Mouse (Mus musculus) midbrain, embryonic 11.5 days (tissue): Measurements from ENCODE around the gene Pitpnc1. TPM values are rescaled to one million over a fixed set of nuclear protein-coding genes. Genes with fewer than 3 reads are reported as not detected.
"Not testable (repeated sequence)": the region's sequence is repeated elsewhere in the genome, so short reads cannot be mapped to it uniquely, and the experiment has no call there.

Experiments used
- ATAC-seq: fragments of 200-750 bp; cut with Nextera tagmentation; 2 replicates; pipeline ENCODE4 v1.8.0; 2017; ENCODE audit warnings: moderate TSS enrichment, moderate library complexity; ENCODE audit not compliant: low FRiP score
- DNase-seq: peaks from one replicate; pipeline ENCODE4 v3.0.0; 2015; ENCODE audit warnings: low spot score; ENCODE audit errors: missing footprints
- H3K27ac ChIP-seq: fragments of 300-500 bp; sonication (generic); 2 replicates; pipeline ENCODE4 v1.5.1; 2014; ENCODE audit warnings: low read depth, low read length
- H3K27me3 ChIP-seq: fragments of 300-500 bp; sonication (generic); 2 replicates; pipeline ENCODE4 v1.6.1; 2014; ENCODE audit warnings: mild to moderate bottlenecking, low read length, moderate library complexity, mixed read lengths; ENCODE audit not compliant: control insufficient read depth, insufficient read depth
- H3K36me3 ChIP-seq: fragments of 300-500 bp; sonication (generic); 2 replicates; pipeline ENCODE4 v1.6.1; 2014; ENCODE audit warnings: mild to moderate bottlenecking, low read length, moderate library complexity, mixed read lengths; ENCODE audit not compliant: control insufficient read depth, insufficient read depth
- H3K4me1 ChIP-seq: fragments of 300-500 bp; sonication (generic); 2 replicates; pipeline ENCODE4 v1.6.1; 2014; ENCODE audit warnings: low read length; ENCODE audit not compliant: control insufficient read depth, insufficient read depth
- H3K4me2 ChIP-seq: fragments of 300-500 bp; sonication (generic); 2 replicates; pipeline ENCODE4 v1.6.1; 2014; ENCODE audit warnings: mild to moderate bottlenecking, moderate library complexity
- H3K4me3 ChIP-seq: fragments of 300-500 bp; sonication (generic); 2 replicates; pipeline ENCODE4 v1.5.1; 2014; ENCODE audit warnings: low read depth, low read length
- H3K9ac ChIP-seq: fragments of 300-500 bp; sonication (generic); 2 replicates; pipeline ENCODE4 v1.6.1; 2014; ENCODE audit warnings: low read length
- H3K9me3 ChIP-seq: fragments of 300-500 bp; sonication (generic); 2 replicates; pipeline ENCODE4 v1.6.1; 2016; ENCODE audit warnings: low read length; ENCODE audit not compliant: control insufficient read depth
- WGBS: fragments of 180-500 bp; shearing (Covaris S2); extraction: QIAGEN DNeasy Blood & Tissue Kit; methylation state at CpG from one replicate; pipeline ENCODE4 v1.1.7; 2014; 5-methylcytosine and 5-hydroxymethylcytosine counted together
- polyA plus RNA-seq: library from polyadenylated mRNA; unstranded; fragments of >200 nt; fragmentation: Nextera tagmentation; extraction: Ambion mirVana; gene quantifications from 2 replicates; pipeline ENCODE4 v1.2.1, GENCODE M21; 2014

Pitpnc1 gene
- polyA plus RNA-seq, 1 experiment from 2014 or later = 29.9 TPM

- WGBS = 97% methylated on average over 3 of the region's 4 CpGs
- not testable (repeated sequence) for H3K27me3 ChIP-seq, H3K9me3 ChIP-seq, H3K27ac ChIP-seq, H3K36me3 ChIP-seq, DNase-seq, H3K9ac ChIP-seq, H3K4me2 ChIP-seq, H3K4me1 ChIP-seq, H3K4me3 ChIP-seq, ATAC-seq
Measured at GRCm38 (mm10) chr11:107504364-107504763, 33.9 kb upstream of the Pitpnc1 start.

DNA sequence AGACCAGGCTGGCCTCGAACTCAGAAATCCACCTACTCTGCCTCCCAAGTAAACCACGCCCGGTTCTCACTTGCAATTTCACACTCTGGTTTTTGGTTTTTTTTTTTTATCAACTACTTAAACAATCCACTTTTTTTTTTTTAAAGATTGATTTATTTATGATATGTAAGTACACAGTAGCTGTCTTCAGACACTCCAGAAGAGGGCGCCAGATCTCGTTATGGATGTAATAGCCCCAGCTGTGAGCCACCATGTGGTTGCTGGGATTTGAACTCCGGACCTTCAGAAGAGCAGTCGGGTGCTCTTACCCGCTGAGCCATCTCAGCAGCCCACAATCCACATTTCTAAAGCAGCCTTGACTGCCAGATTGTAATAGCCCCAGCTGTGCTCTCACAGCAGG, 32.3 kb upstream of the Pitpnc1 start:
- no peak overlapping the region for H3K9ac ChIP-seq
- DNase-seq = no peak
- peaks cover 2% of the 10 kb centered on the region; the same call in 1 of the 2 replicates for H3K36me3 ChIP-seq

DNA sequence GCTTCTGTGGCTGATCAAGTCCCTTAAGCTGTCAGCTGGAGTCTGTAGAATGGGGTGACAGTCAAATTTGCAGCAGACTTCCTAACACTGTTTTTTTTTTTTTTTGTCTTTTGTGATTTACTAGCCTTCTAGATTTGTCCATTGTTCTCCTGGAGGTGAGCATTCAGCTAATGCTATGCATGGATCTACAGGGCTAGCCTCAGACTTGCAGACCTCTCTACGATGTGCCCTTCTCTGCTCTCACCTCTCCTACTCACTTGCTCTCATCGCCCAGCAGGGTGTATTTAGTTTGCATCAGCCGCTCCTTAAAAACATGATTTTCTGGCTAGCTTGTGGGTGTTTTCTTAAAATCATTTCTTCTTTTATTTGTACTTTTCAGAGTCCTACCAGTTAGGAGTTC, 13.8 kb upstream of the Pitpnc1 start:
- no peak overlapping the region for H3K27ac ChIP-seq
- H3K9ac ChIP-seq = no peak overlapping the region
- H3K4me2 ChIP-seq = no peak overlapping the region
- DNase-seq (no peak), ATAC-seq (no peak)
- peaks cover 17% of the 10 kb centered on the region for H3K4me1 ChIP-seq
- H3K27me3 ChIP-seq = no peaks in the 10 kb centered on the region
- H3K4me3 ChIP-seq = no peak overlapping the region
- WGBS = 93% methylated on average over 3 of the region's 3 CpGs
- H3K9me3 ChIP-seq = no peaks in the 10 kb centered on the region
- peaks cover 13% of the 10 kb centered on the region; the same call in 1 of the 2 replicates for H3K36me3 ChIP-seq

More for the DNA sequence above, 32.3 kb upstream of the Pitpnc1 start:
- Histone ChIP-seq H3K9me3 (no peaks in the 10 kb centered on the region), H3K27ac (no peak overlapping the region), H3K4me1 (no peaks in the 10 kb centered on the region), H3K4me2 (no peak overlapping the region), H3K27me3 (no peaks in the 10 kb centered on the region), H3K4me3 (no peak overlapping the region)
- ATAC-seq = no peak
- WGBS = 88% methylated on average over 8 of the region's 8 CpGs

DNA sequence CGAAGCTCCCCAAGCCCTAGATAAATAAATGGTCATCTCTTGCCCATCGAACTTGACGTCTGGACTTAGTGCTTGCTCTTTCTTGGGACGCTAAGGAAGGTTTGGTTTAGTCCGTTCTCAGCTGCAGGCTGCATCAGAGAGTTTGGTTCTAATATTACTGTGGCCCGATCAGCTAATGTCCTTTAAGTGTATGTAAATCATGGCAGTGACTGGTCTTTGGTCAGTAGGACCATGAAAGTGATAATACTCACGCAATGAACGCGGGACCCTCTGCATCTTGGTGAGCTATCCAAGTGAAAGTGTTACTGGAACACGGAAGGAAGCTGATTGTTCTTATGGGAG, 9.3 kb upstream of the Pitpnc1 start:
- 2% methylated on average over 10 of the region's 10 CpGs for WGBS
- H3K27me3 ChIP-seq = no peaks in the 10 kb centered on the region
- peak overlapping the region; percentile 93 for H3K4me2 ChIP-seq
- ATAC-seq = no peak
- no peaks in the 10 kb centered on the region for H3K9me3 ChIP-seq
- H3K4me3 ChIP-seq = peak overlapping the region; percentile 80
- peak overlapping the region; percentile 77 for H3K9ac ChIP-seq
- no peak overlapping the region; the same call in 1 of the 2 replicates for H3K27ac ChIP-seq
- DNase-seq = no peak
- peaks cover 17% of the 10 kb centered on the region for H3K4me1 ChIP-seq
- no peaks in the 10 kb centered on the region for H3K36me3 ChIP-seq

DNA sequence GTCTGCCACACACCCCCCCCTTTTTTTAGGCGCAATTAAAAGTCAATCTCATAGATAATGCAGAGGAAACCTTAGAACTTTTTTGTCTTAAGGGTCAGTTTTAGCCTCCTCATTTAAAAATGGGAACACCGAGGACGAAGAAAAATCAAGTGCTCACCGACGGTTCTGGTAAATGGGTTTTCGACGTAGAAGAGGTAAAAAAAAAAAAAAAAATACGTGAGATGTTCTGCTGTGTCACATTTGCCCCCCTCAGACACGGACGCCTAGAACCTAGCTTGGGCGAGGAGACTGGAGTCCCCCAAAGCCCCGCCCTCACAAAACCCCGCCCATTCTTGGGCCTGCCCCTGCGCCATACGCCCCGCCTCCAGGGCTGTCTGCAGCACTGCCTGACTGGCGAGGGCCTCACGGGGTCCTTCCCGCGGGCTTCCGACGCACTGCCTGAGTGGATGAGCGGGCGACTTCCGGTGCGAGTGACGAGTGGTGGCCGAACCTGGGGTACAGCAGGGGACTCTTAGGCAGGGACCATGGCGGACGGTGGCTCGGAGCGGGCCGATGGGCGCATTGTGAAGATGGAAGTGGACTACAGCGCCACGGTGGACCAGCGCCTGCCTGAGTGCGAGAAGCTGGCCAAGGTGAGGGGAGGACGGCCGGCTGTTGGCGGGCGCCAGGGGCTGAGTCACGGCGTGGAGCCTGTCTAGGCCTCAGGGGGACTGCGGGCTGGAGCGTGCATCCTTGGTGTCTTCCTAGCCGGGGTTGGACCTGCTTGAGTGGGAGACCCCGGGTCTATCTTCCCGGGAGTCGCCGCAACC, 8.8 kb upstream of the Pitpnc1 start, which contains the start of gene Psmd12:
Gene Psmd12, plus strand, starts transcription at position 432 of the 809 bp plus-strand sequence.
- H3K9ac ChIP-seq = peak within 1 kb of the TSS; percentile 77
- DNase-seq (peak; percentile 100), ATAC-seq (peak; percentile 97)
- H3K27ac ChIP-seq = no peak within 1 kb of the TSS; the same call in 1 of the 2 replicates
- H3K36me3 ChIP-seq = no peaks in the 10 kb centered on the region
- H3K4me3 ChIP-seq = peak within 1 kb of the TSS; percentile 80
- peaks cover 17% of the 10 kb centered on the region for H3K4me1 ChIP-seq
- no peaks in the 10 kb centered on the region for H3K27me3 ChIP-seq
- peak within 1 kb of the TSS; percentile 93 for H3K4me2 ChIP-seq
- under 1% methylated on average over 49 of the region's 51 CpGs for WGBS
- no peaks in the 10 kb centered on the region for H3K9me3 ChIP-seq

- no peak overlapping the region for H3K4me3 ChIP-seq
- no peak overlapping the region for H3K4me2 ChIP-seq
- no peak for ATAC-seq
- H3K9me3 ChIP-seq = no peaks in the 10 kb centered on the region
- 22% methylated on average over 8 of the region's 8 CpGs for WGBS
- no peaks in the 10 kb centered on the region for H3K36me3 ChIP-seq
- peak; percentile 94 for DNase-seq
- H3K27ac ChIP-seq = no peak overlapping the region
- no peaks in the 10 kb centered on the region for H3K27me3 ChIP-seq
- H3K9ac ChIP-seq = no peak overlapping the region
- H3K4me1 ChIP-seq = peaks cover 9% of the 10 kb centered on the region
Measured at GRCm38 (mm10) chr11:107473137-107473820, 2.8 kb upstream of the Pitpnc1 start.

GRCm38 (mm10) chr11:107472304-107472703, 1.8 kb upstream of the Pitpnc1 start:
- WGBS = 97% methylated on average over 3 of the region's 3 CpGs
- no peaks in the 10 kb centered on the region for H3K27me3 ChIP-seq
- H3K4me3 ChIP-seq = no peak overlapping the region
- H3K9ac ChIP-seq = no peak overlapping the region
- no peak overlapping the region for H3K27ac ChIP-seq
- DNase-seq (no peak), ATAC-seq (no peak)
- no peaks in the 10 kb centered on the region for H3K36me3 ChIP-seq
- H3K4me2 ChIP-seq = no peak overlapping the region
- H3K4me1 ChIP-seq = peaks cover 11% of the 10 kb centered on the region
- no peaks in the 10 kb centered on the region for H3K9me3 ChIP-seq

- DNase-seq (no peak), ATAC-seq (no peak)
- Histone ChIP-seq H3K4me2 (peak overlapping the region; percentile 76), H3K4me3 (peak overlapping the region; percentile 77), H3K9me3 (no peaks in the 10 kb centered on the region), H3K27ac (peak overlapping the region; percentile 84; the same call in 1 of the 2 replicates), H3K36me3 (no peaks in the 10 kb centered on the region), H3K4me1 (peaks cover 11% of the 10 kb centered on the region), H3K27me3 (no peaks in the 10 kb centered on the region), H3K9ac (peak overlapping the region; percentile 81)
- WGBS = 5% methylated on average over 11 of the region's 11 CpGs
Measured at GRCm38 (mm10) chr11:107471071-107471720, 697 bp upstream of the Pitpnc1 start.
